Mouse (Mus musculus): ENCODE measurements around the gene Zbtb49. TPM values are rescaled to one million over a fixed set of nuclear protein-coding genes. Genes with fewer than 3 reads are reported as not detected.

Gene Zbtb49
- total RNA-seq (2021) = 10 to 100 TPM; 17.5 to 19.6 TPM
- long read RNA-seq, experiment 1, partial matches to known transcripts = 1 of 7 reads
- long read RNA-seq, experiment 1, other reads (novel, unspliced or antisense) = 4 of 7 reads
- long read RNA-seq, experiment 2, partial matches to known transcripts = 0 of 9 reads
- long read RNA-seq, experiment 2, other reads (novel, unspliced or antisense) = 1 of 9 reads

- peak; percentile 93 to 95 for DNase-seq (ENCODE audit: low spot score in 2 of 2)
Measured at GRCm38 (mm10) chr5:38220328-38220912, at the start of gene Zbtb49, which contains the start of gene Lyar. TSS of gene Zbtb49 (minus strand) at chr5:38220457. TSS of gene Lyar (plus strand) at chr5:38220470.

- DNase-seq (ENCODE audit: low spot score in 2 of 2) = peak; percentile 68 to 80
Measured at GRCm38 (mm10) chr5:38260107-38260682, 39.9 kb upstream of the Zbtb49 start, which contains the start of gene Tmem128. TSS of gene Tmem128 (plus strand) at chr5:38260185.

- no peak for DNase-seq (ENCODE audit: low spot score in 2 of 2)
Measured at GRCm38 (mm10) chr5:38259455-38260106, 39.3 kb upstream of the Zbtb49 start.

- no peak for DNase-seq (ENCODE audit: low spot score in 2 of 2)
Measured at GRCm38 (mm10) chr5:38258773-38259146, 38.5 kb upstream of the Zbtb49 start.

- no peak for DNase-seq (ENCODE audit: low spot score in 2 of 2)
Measured at GRCm38 (mm10) chr5:38258034-38258772, 37.9 kb upstream of the Zbtb49 start.

GRCm38 (mm10) chr5:38256551-38256950, 36.3 kb upstream of the Zbtb49 start:
- no peak for DNase-seq (ENCODE audit: low spot score in 2 of 2)

- DNase-seq (ENCODE audit: low spot score in 2 of 2) = no peak
Measured at GRCm38 (mm10) chr5:38255644-38256043, 35.4 kb upstream of the Zbtb49 start.

GRCm38 (mm10) chr5:38255195-38255594, 34.9 kb upstream of the Zbtb49 start:
- DNase-seq (ENCODE audit: low spot score in 2 of 2) = no peak

- no peak for DNase-seq (ENCODE audit: low spot score in 2 of 2)
Measured at GRCm38 (mm10) chr5:38241966-38242365, 21.7 kb upstream of the Zbtb49 start.

- no peak for DNase-seq (ENCODE audit: low spot score in 2 of 2)
Measured at GRCm38 (mm10) chr5:38241473-38241834, 21.2 kb upstream of the Zbtb49 start.

- DNase-seq (ENCODE audit: low spot score in 2 of 2) = no peak
Measured at GRCm38 (mm10) chr5:38240727-38241472, 20.6 kb upstream of the Zbtb49 start.

GRCm38 (mm10) chr5:38236627-38237026, 16.4 kb upstream of the Zbtb49 start:
- no peak for DNase-seq (ENCODE audit: low spot score in 2 of 2)

GRCm38 (mm10) chr5:38235422-38235821, 15.2 kb upstream of the Zbtb49 start:
- no peak for DNase-seq (ENCODE audit: low spot score in 2 of 2)

- DNase-seq (ENCODE audit: low spot score in 2 of 2) = peak in 1 of 2 experiments; percentile 27
Measured at GRCm38 (mm10) chr5:38219771-38220307, 418 bp downstream of the Zbtb49 start.

GRCm38 (mm10) chr5:38213009-38213408, 7.2 kb downstream of the Zbtb49 start:
- DNase-seq (ENCODE audit: low spot score in 2 of 2) = peak; percentile 45 to 60

- DNase-seq (ENCODE audit: low spot score in 2 of 2) = no peak
Measured at GRCm38 (mm10) chr5:38211691-38212090, 8.6 kb downstream of the Zbtb49 start.

GRCm38 (mm10) chr5:38208985-38209384, 11.3 kb downstream of the Zbtb49 start:
- no peak for DNase-seq (ENCODE audit: low spot score in 2 of 2)

GRCm38 (mm10) chr5:38205303-38205726, 14.9 kb downstream of the Zbtb49 start:
- no peak for DNase-seq (ENCODE audit: low spot score in 2 of 2)

- no peak for DNase-seq (ENCODE audit: low spot score in 2 of 2)
Measured at GRCm38 (mm10) chr5:38199686-38200085, 20.6 kb downstream of the Zbtb49 start.

GRCm38 (mm10) chr5:38197482-38197823, 22.8 kb downstream of the Zbtb49 start:
- peak; percentile 86 to 92 for DNase-seq (ENCODE audit: low spot score in 2 of 2)
